Mouse (Mus musculus): ENCODE results near the gene Wbp2nl. TPM values are rescaled to one million over a fixed set of nuclear protein-coding genes. Genes with fewer than 3 reads are reported as not detected.

Wbp2nl gene
- polyA plus RNA-seq, 1 experiment: not detected

DNA sequence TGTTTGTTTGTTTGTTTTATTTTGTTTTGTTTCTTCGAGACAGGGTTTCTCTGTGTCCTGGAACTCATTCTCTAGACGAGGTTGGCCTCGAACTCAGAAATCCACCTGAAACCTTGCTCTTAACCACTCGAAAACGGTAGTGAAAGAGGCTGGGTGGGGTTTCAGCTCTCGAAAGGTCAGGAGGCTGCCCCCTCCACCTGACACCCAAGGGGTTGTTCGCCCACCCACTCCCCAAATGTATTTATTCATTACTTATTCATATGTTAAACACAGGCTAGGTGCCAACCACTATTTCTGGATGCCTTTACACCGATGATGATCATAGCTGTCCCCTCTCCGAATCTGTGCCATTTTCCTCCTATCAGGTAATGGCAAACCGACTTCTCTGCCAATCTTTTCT lies 40.4 kb downstream of the Wbp2nl start:
- Histone ChIP-seq H3K4me1 (peaks cover 83% of the 10 kb centered on the region), H3K4me3 (replicated peaks) (peak overlapping the region; percentile 91), H3K9me3 (peaks cover 5% of the 10 kb centered on the region; the same call in 1 of the 2 replicates), H3K36me3 (replicated peaks; ENCODE audit: low read length) (peaks cover 45% of the 10 kb centered on the region), H3K27me3 (replicated peaks) (no peaks in the 10 kb centered on the region)
- TF ChIP-seq GATA1 (IDR thresholded peaks at IDR 0.05; ENCODE audit: borderline replicate concordance, low read length) (no peak), FLI1 (IDR thresholded peaks at IDR 0.05; ENCODE audit: low read length) (no peak)

GRCm38 (mm10) chr15:82339634-82340254 lies 41.0 kb downstream of the Wbp2nl start:
- H3K27me3 ChIP-seq (replicated peaks): no peaks in the 10 kb centered on the region
- peaks cover 89% of the 10 kb centered on the region for H3K4me1 ChIP-seq
- peak overlapping the region; percentile 91 for H3K4me3 ChIP-seq (replicated peaks)
- H3K9me3 ChIP-seq: peaks cover 5% of the 10 kb centered on the region; the same call in 1 of the 2 replicates
- peaks cover 45% of the 10 kb centered on the region for H3K36me3 ChIP-seq (replicated peaks; ENCODE audit: low read length)
- TF ChIP-seq FLI1 (IDR thresholded peaks at IDR 0.05; ENCODE audit: low read length) (no peak), GATA1 (IDR thresholded peaks at IDR 0.05; ENCODE audit: borderline replicate concordance, low read length) (no peak)

DNA sequence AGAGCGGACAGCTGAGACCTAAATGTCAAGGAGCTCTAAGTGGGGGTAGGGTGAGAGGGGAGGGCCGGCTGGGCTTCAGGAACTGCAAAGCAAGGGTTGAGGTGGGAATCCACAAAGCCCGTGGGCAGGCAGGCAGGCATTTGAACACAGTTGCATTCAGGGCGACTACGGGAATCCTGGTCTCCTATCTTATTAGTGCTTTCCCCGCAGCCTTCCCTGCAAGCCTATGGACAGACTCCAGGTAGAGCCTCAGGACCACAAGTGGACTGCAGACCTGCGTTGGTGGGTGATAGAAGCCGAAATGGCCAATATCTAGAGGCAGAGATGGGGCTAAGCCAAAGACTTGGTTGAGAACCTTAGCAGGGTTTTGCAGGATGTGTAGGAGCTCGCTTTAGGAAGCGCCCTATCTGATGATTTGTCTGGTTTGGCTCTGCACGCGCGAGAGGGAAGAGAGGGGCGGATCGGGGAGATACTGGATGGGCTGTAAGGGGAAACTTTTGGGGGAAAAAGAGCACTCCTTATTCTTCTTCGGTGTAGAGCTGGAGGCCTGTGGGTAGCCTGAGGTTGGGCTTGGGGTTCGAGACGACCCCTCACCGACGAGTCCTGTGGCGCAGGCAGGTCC lies 41.8 kb downstream of the Wbp2nl start:
- Histone ChIP-seq H3K36me3 (replicated peaks; ENCODE audit: low read length) (peaks cover 40% of the 10 kb centered on the region), H3K27me3 (replicated peaks) (no peaks in the 10 kb centered on the region), H3K9me3 (peaks cover 5% of the 10 kb centered on the region; the same call in 1 of the 2 replicates), H3K4me3 (replicated peaks) (peak overlapping the region; percentile 92), H3K4me1 (peaks cover 90% of the 10 kb centered on the region)
- TF ChIP-seq FLI1 (IDR thresholded peaks at IDR 0.05; ENCODE audit: low read length) (no peak), GATA1 (IDR thresholded peaks at IDR 0.05; ENCODE audit: borderline replicate concordance, low read length) (no peak)

- peaks cover 5% of the 10 kb centered on the region; the same call in 1 of the 2 replicates for H3K9me3 ChIP-seq
- peaks cover 34% of the 10 kb centered on the region for H3K36me3 ChIP-seq (replicated peaks; ENCODE audit: low read length)
- TF ChIP-seq GATA1 (IDR thresholded peaks at IDR 0.05; ENCODE audit: borderline replicate concordance, low read length) (no peak), FLI1 (IDR thresholded peaks at IDR 0.05; ENCODE audit: low read length) (no peak)
- H3K4me1 ChIP-seq: peaks cover 85% of the 10 kb centered on the region
- no peaks in the 10 kb centered on the region for H3K27me3 ChIP-seq (replicated peaks)
- peak overlapping the region; percentile 92 for H3K4me3 ChIP-seq (replicated peaks)
These were observed 42.3 kb downstream of the Wbp2nl start for GRCm38 (mm10) chr15:82341036-82341501.

DNA sequence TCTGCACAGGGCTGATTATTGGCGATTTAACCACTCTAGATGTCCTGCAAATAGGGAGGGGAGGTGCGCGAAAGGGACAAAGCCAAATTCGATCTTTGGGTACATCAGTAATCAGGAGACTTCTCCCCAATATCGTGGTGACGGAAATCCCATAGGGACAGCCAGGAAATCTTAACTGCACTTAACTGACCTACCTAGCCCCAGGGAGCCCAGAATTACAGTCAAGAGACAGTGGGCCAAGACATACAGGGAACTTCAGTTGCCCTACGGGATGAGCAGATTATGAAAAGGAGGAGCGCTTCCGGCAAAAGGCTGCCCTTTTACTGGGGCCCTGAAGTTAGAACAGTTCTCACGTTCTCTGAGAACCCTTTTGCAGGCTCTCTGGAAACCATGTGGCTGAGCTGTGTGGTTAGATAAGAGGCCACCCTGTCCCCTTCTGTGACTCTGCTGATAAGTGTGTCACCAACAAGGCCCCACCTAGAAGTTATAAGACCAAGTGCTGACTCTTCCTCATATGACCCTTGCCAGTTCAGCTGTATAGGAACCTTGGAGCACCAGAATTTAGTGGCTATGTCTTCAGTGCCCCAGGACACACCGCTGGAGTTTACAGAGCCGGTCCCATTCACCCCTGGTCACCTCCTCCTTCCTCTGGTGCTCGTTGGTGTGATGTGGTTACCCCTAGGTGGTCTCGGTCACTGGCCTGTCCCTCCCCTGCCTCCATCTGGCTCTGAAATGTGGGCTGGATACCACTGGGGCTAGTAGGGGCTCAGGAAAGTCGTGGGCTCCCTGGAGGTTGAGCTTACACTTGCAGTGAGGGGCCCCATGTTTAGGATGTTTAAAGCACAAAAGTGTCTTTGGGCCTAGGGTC lies 43.2 kb downstream of the Wbp2nl start:
- H3K4me1 ChIP-seq: peaks cover 83% of the 10 kb centered on the region
- H3K9me3 ChIP-seq: peaks cover 5% of the 10 kb centered on the region; the same call in 1 of the 2 replicates
- peaks cover 26% of the 10 kb centered on the region for H3K36me3 ChIP-seq (replicated peaks; ENCODE audit: low read length)
- no peaks in the 10 kb centered on the region for H3K27me3 ChIP-seq (replicated peaks)
- H3K4me3 ChIP-seq (replicated peaks): peak overlapping the region; percentile 92
- TF ChIP-seq GATA1 (IDR thresholded peaks at IDR 0.05; ENCODE audit: borderline replicate concordance, low read length) (peak; percentile 54; the same call in 1 of the 3 replicates), FLI1 (IDR thresholded peaks at IDR 0.05; ENCODE audit: low read length) (no peak)

DNA sequence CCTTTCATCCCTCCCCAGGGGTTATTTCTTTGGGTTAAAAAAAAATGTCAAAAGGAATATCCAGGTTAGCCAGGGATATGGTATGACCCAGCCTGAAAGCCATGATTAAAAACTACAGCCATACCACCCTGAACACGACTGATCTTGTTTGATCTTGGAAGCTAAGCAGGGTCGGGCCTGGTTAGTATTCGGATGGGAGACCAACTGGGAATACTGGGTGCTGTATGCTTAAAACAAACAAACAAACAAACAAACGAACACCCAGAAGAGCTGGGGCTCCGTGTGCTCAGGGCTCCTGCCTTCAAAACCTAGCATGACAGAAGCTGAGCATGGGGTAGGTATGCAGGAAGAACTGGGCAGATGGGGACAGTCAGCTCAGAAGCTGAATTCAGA lies 43.8 kb downstream of the Wbp2nl start:
- Histone ChIP-seq H3K36me3 (replicated peaks; ENCODE audit: low read length) (peaks cover 26% of the 10 kb centered on the region), H3K9me3 (peaks cover 5% of the 10 kb centered on the region; the same call in 1 of the 2 replicates), H3K27me3 (replicated peaks) (no peaks in the 10 kb centered on the region), H3K4me3 (replicated peaks) (peak overlapping the region; percentile 92), H3K4me1 (peaks cover 83% of the 10 kb centered on the region)
- TF ChIP-seq GATA1 (IDR thresholded peaks at IDR 0.05; ENCODE audit: borderline replicate concordance, low read length) (no peak), FLI1 (IDR thresholded peaks at IDR 0.05; ENCODE audit: low read length) (no peak)

DNA sequence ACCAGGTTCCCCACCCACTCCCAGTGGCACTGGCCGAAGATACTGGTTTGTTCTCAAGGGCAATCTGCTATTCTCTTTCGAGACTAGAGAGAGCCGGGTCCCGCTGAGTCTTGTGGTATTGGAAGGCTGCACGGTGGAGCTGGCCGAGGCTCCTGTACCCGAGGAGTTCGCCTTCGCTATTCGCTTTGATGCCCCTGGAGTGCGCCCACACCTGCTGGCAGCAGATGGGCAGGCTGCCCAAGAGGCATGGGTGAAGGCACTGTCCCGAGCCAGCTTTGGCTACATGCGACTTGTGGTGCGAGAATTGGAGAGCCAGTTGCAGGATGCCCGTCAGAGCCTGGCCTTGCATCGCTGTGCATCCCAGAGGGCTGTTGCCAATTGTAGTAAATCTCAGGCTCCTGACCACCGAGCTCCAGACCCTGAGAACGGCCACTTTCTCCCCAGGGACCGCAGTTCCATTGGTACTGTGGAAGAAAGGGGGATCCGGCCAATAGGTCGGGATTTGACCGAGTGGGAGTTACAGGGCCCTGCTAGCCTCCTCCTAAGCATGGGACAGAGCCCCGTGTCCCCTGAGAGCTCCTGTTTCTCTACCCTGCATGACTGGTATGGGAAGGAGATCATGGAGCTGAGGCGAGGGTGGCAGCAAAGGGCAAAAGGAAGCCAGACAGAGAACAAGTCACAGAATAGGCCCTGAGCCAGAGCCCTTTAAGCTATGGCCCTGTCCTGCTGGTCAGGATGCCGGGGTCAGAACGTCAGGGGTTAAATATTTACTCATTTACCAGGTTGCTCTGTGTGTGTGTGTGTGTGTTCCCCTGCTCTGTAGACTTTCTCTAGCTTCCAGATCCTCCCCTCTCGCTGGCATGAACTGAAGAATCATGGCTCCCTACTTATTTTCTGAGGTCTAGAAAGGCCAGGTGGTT lies 44.9 kb downstream of the Wbp2nl start:
- peaks cover 5% of the 10 kb centered on the region; the same call in 1 of the 2 replicates for H3K9me3 ChIP-seq
- peak overlapping the region; percentile 50 for H3K4me3 ChIP-seq (replicated peaks)
- H3K27me3 ChIP-seq (replicated peaks): no peaks in the 10 kb centered on the region
- peaks cover 87% of the 10 kb centered on the region for H3K4me1 ChIP-seq
- H3K36me3 ChIP-seq (replicated peaks; ENCODE audit: low read length): peaks cover 37% of the 10 kb centered on the region
- no peak for TF ChIP-seq GATA1 (IDR thresholded peaks at IDR 0.05; ENCODE audit: borderline replicate concordance, low read length)
- TF ChIP-seq FLI1 (IDR thresholded peaks at IDR 0.05; ENCODE audit: low read length): no peak

DNA sequence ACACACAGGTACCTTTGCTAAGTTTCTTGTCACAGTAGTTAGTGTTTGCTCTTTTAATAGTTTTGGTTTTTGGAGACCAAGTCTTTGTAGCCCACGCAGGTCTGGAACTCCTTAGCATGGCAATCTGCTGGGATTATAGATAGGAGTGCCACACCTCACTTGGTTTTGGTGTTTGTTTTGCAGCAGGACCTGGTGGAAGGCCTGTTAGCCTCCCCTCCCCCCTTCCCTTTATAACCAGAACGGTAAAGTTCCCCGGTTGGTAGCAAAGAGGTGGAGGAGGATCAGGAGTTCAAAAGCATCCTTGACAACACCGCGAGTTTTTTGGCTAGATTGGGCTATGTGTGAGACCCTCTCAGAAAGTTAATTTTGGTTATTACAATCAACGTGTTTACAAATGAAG lies 46.2 kb downstream of the Wbp2nl start:
- H3K36me3 ChIP-seq (replicated peaks; ENCODE audit: low read length): peaks cover 50% of the 10 kb centered on the region
- peaks cover 90% of the 10 kb centered on the region for H3K4me1 ChIP-seq
- H3K4me3 ChIP-seq (replicated peaks): no peak overlapping the region
- peaks cover 5% of the 10 kb centered on the region; the same call in 1 of the 2 replicates for H3K9me3 ChIP-seq
- no peak for TF ChIP-seq GATA1 (IDR thresholded peaks at IDR 0.05; ENCODE audit: borderline replicate concordance, low read length)
- TF ChIP-seq FLI1 (IDR thresholded peaks at IDR 0.05; ENCODE audit: low read length): no peak
- H3K27me3 ChIP-seq (replicated peaks): no peaks in the 10 kb centered on the region

Measured in megakaryocyte, embryonic 14.5 days (primary cell).